Mouse (Mus musculus) NIH3T3 (cell line): ENCODE measurements at regions not wholly inside any gene's neighbourhood (a gene's known extent, or its start where the extent isn't known, plus 50 kb on each side); places are given as distances from the start of the nearest gene placed in this dataset.

Experiments used
- DNase-seq: peaks from one replicate; pipeline ENCODE4 v3.0.0-alpha.2; 2012; ENCODE audit warnings: low read depth

DNA sequence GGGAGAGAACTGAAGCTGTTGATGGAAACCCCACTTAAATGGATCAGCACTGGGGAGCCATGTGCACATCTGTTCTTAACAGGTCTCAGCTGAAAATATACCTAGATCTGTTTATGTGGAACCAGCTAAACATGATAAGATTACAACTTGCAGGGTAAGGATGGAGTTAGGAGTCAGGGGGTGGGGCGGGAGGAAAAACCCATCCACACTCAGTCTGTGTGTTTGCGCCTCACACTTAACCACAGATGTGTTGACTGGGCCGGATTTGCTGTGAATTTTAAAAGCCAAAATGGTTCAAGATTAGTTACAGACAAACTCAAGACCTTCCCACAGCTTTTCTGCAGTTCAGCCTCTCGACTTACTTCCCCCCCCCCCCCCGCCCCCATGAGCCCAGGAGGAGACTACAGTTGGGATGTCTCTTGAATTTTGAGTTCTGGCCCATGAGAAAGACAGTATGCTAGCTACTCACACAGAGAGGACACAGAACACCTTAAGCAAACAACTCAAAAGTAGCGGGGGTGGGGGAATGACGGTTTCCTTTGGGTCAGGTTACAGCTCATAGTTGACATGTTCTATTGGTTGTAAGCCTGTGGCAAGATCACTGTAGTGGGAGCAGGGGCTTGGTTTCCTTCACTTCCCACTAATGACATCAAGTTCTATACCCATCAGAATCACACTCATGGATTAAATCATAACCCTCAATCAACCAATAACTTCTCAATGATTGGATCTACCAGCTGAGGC lies 209.1 kb downstream of the Bcl2l11 start:
- no peak for DNase-seq

DNA sequence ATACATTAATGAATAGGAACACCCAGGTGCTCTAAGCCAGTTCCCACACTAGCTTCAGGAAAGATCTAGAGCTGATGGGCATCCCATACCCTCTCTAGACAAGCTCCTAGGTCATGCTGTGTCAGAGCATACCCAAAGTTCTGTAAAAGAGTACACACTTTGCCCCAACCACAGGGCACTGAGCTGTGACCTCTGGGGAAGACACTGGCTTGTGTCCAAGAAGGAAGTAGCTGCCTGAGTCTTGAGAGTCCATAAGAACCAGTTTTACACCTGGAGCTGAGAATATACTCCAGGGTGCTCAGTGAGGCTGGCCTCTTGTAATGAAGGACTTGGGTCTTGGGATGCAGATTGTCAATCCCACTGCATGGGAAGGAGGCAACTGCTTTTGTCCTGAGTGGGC lies 211.4 kb downstream of the Bcl2l11 start:
- DNase-seq = no peak

DNA sequence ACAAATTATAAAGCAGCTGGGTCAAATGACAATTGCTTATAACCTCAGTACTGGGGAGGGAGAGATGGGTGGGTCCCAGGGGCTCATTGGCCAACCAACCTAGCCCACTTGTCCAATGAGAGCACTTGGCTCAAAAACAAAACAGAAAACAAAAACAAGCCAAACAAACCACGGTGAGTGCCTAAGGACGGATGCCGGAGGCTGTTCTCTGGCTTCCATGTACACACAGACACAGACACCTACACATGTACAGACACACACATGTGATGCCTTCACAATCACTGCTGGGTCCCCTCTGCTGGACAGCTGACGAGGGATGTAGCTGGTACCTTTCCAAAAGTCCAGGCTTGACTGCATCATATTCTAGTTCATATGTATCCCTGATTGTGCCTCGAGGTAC lies 212.0 kb downstream of the Bcl2l11 start:
- no peak for DNase-seq

DNA sequence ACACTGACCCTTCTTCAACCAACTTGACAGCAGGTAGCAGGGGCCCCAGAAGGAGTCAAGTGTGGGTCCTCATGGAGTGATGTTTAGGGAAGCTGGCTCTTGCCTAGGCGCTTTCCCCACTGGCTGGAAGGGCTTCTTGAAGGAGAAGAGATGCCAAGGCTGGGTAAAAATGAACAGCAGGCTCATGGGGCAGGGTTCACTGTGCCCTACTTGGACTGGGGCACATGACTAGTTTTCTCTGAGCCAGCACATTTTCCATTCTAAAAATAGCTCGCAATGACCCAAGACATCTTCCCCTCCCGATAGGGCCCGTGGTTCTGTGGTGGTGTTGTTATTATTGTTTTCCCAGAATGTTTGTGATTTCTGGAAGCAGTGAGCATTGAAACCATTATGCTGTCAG lies 212.6 kb downstream of the Bcl2l11 start:
- peak; percentile 73 for DNase-seq

DNA sequence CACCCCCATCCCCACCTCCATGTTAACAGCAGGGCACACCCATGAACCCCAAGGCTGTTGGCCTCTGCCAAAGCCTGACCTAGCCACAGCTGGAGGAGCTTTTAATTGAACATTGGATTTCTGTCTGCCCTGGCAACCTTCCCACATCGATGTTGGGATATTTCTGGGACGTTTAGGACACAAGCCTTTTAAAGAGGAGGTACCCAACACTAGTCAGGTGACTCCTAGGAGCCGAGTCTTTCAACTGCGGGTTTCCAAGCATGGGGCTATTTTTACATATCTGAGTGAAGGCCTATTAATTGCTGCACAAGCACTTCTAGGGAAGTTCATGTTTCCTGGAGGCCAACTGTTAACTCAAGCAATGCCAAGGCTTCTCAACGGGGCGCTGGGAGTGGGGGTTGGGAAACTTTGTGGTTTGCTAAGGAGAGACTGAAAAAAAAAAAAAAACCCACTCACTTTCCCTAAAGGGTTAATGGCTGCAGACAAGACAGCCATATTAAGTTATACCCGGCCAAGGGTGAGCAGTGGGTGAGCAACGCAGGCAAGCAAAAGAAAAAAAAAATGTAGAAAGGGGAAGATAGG lies 213.3 kb downstream of the Bcl2l11 start:
- no peak for DNase-seq

DNA sequence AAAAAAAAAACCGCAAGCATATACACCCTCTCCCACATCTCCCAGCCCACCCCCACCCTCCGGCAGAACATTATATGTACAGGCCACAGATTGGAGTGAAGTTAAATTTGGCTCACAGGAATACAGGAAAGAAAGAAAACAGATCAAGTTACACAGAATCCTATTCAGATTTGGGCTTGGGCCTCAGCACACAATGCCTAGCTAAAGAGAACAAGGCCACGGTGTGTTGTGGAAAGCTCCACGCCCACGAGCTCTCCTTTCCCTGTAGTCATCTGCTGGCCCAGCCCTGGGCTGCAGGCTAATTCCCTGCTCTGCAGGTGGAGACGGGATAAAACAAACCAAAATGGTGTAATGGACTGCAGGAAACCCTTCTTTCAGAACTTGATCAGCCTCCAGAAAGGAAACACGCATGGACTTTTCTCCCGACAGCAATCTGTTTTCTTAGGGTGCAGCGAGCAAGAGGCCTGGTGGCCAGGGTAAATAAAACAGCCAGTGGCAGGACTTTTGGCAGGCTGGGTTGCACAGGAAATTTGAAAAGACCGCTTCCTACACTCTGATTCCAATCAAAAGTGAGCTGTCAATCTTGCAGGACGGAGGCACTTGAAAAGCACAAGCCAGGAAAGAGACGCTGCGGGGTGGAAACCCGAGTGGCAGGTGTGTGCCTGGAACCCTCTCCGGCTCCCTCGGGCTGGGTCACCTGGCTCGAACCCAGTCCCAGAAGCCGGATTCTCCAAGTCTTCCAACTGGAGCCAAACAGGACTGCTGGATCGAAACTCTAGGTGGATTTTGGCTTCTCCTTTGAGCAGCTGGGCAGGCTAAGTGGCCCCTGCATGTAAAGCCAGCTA lies 214.0 kb downstream of the Bcl2l11 start:
- peak; percentile 88 for DNase-seq

DNA sequence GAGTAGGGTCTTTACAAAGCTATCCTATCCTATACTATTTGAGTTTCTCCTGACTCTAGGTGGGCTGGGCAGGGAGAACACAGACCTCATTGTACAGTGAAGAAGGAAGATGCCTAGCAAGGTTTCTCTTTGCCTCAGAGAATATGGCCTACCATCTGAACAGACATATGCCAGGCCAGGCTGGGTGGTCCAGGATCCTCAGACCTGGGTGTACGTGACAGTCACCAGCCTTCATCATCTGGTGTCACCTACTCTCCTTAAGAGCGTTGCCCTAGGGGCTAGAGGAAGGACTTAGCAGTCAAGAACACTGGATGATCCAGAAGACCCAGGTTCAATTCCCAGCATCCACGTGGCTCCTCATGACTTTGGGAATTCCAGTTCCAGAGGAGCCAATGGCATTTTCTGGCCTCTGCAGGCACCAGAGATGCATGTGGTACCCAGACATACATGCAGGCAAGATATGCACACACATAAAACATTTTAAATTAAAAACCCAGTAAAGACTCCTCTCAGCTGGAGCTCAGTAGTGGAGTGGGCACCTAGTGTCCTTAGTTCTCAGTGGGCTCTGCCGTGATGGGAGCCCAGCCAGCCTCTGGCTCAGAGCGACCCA lies 214.9 kb downstream of the Bcl2l11 start:
- DNase-seq = no peak

DNA sequence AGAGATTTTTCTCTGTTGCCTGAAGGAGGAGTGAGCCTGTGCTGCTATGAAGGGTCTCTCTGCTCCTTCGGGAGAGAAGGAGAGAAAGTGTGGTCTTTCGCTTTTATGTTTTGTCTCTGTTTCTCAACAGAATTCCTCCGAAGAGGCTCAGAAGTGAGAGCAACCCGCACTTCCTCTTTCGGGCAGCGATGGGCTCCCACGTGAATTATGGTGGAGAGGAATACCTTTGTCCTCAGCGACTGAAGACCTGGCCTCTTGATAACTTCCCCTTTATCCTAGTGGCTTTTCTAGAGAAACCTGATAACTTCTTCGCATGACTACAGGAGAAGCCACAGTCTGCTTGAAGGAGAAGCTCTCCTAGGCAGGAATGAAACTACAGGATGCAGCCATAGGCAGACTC lies 216.4 kb downstream of the Bcl2l11 start:
- DNase-seq = no peak

DNA sequence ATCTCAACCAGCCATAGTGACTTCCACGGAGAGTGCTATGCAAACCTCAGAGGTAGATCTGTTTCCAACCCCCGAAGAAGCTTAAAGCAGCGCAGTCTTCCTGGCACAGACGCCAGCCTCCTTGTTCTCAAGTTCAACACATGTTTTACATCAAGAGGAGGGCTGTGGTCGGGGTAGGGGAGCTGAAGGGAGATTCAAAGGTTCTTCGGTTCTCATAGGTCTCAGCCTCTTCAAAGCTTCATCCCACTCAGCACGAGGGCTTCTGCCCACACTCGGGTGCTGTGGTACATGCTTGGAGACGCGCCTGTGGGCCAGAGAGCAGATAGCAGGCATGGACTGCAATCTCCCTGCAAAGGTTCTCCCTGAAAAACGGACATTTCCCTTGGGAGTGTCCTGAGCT lies 219.7 kb downstream of the Bcl2l11 start:
- DNase-seq = peak; percentile 48

DNA sequence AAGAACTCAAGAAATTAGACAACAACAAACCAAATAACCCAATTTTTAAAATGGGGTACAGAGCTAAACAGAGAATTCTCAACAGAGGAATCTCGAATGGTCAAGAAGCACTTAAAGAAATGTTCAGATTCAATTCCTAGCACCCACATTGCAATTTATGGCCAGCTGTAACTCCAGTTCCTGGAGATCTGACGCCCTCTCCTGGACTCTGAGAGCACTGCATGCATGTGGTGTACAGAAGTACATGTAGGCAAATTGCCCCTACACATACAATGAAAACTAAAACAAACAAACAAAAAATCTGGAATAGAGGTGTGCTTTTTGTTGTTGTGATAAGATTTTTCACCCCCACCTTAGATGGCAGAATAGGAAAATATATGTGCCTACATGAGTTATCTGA lies 222.7 kb downstream of the Bcl2l11 start:
- no peak for DNase-seq

DNA sequence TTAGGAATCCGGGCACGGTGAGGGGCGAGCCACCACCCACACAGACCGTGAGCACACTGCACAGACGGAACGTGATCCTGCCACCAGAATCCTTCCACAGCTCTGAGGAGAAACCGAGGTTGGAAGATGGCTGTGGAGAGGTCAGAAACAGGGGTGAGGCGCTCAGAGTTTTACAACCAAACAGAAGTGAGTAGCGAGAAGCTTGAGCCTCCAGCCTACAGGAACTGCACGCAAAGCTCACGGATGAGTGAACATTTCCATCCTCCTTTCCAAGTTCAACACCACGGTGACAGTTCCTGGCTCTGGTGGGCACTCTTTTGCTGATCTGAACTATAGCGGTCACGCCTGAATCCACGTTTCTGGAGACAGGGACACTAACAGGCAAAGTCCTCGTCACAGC lies 225.6 kb downstream of the Bcl2l11 start:
- DNase-seq = no peak

DNA sequence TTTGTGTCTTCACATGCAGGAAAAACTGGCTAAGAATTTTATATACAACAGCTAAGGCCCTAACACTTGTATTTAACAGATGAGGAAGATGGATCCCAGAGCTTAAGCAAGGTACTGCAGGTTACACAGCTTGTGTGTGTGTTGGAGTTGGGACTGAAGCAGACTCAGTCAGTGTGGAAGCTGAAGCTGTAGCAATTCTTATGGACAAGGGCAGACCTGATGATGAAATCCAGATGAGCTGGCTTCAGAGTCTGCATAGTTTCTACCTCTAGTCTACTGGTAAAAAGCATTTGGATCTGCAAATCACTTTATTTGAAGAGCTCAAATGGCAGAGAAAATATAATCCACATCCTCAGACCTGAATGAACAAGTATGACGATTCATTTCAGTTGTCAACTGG lies 226.7 kb downstream of the Bcl2l11 start:
- DNase-seq = peak; percentile 81

DNA sequence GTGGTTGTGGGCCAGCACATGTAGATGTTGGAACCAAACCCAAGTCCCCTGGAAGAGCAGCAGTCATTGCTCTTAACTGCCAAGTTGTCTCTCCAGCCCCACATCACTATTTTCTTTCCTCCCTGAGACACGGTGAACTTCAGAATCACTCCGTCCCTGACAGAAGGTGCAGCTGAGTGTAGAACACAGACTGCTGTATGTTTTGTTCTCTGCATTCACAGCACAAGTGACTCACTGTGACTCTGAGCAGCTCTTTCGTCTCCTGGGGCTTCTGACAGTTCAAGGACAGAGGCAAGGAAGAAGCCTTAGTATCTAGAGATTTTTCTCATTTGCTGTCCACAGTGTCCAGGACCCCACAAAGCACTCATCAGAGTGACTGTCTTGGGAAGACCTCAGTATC lies 227.6 kb downstream of the Bcl2l11 start:
- no peak for DNase-seq

DNA sequence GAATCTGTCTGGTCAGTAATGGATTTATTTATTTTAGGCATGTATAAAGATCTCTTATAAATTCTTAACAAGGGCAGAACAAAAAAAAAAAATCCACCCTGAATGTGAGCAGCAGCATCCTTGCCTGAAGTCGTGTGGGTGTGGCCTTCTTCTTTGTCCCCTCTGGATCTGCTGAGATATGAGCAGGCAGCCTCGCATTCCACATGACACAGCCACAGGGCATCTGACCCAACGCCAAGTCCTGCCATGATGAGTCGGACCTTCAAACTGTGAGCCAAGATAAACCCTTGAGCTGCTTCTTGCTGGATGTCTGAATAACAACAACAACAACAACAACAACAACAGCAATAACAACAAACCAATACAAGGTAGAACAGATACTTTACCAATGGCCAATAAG lies 230.5 kb downstream of the Bcl2l11 start:
- DNase-seq = no peak

DNA sequence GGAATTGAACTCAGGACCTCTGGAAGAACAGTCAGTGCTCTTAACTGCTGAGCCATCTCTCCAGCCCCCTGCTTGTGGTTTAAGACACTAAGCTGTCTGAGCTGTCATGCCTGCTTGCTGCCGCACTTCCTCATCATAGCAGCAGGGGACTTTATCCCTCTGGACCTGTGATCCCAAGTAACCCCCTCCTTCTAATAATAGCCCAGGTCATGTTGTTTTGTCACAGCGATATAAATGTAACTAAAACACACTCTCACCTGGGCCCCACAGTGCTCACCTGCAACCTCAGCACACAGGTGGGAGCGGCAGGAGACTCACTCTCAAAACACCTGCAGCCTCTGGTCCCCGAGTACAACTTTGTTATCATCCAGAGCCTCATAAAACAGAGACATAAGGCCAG lies 231.9 kb upstream of the Spdye4c start:
- no peak for DNase-seq

DNA sequence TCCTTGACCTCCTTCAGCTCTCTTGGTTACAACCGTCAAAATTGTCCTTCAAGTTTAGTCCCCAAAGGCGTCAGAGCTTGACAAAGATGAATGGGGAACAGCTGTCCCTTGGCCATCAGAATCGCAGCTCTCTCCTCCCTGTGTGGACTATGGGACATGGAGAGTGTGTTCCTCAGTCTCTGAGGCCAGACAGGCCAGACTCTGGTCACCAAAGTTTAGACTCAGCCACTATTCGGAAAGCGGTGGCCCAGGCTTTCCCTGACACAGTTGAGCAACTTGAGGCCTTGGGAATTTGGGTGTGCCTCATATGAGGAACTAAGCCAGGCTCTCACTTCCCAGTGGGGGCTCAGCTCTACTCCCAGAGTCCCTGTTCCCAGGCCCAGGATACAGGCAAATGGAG lies 230.5 kb upstream of the Spdye4c start:
- no peak for DNase-seq

DNA sequence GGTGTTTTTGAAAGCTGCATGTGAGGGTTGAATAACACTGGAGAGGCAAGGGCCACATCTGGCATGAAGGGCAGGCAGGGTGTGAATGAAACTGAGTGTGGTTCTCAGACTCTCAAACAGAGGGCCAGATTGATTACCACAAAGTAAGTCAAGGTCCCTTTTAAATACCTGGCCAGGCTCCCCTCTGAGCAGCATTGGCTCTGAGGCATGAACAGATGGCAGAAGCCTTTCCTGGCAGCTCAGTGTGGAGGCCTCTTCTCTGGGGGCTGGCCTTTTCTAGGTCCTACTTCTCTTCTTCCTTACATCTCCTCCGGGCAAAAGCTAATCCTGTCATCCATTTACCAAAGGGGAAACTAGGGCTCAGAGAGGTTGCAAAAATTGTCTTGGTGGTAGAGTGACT lies 229.6 kb upstream of the Spdye4c start:
- no peak for DNase-seq

DNA sequence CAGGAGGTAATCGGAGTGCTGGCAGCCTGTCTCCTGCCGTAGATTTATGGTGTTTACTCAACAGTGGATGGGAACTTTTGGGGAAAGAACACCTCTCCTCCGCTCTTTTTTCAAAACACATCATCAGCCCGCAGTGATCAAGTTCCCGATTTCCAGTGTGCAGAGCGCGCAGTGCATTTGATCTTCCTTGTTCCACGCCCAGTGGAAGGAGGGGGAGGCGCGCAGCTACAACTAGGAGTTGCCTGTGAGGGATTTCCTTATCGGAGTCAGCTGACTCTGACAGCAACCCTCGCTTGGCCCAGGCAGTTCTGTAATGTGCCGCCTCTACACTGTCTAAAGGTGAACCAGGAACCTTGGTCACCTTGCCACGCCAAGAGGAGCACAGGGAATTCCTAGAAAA lies 226.8 kb upstream of the Spdye4c start:
- no peak for DNase-seq

DNA sequence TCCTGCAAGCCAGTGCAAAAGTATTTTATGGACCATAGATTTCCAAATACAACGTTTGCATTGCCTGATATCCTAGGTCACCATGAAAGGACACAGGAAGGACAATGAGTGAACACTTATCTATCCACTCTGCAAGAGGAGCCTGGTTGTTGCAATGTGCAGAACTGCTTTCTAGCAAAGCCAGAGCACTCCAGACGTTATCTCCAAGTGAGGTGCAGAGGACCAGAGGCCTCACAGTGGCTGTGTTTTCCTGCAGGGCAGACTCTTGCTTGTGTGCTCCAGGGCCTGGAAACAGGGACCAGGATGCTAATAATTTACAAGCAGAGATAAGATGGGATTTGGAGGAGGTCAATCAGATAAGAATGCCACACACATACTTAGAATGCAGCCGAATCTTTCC lies 226.0 kb upstream of the Spdye4c start:
- no peak for DNase-seq

DNA sequence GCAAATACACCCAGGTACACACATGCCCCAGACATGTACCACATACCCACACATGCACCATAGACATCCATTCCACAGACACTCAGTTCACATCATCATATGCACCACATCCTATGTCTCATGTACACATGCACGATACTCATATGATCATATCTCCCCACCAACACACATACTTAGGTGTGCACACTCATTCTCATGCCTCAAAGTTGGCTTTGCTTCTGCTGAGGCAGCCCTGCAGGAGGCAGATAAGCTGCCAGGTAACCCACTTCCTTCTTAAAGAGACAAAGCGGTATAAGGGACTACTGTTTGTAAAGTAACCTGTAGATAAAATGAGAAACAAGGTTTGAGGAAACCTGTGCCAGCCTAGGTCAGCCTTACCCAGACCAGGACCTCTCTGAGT lies 225.2 kb upstream of the Spdye4c start:
- no peak for DNase-seq

DNA sequence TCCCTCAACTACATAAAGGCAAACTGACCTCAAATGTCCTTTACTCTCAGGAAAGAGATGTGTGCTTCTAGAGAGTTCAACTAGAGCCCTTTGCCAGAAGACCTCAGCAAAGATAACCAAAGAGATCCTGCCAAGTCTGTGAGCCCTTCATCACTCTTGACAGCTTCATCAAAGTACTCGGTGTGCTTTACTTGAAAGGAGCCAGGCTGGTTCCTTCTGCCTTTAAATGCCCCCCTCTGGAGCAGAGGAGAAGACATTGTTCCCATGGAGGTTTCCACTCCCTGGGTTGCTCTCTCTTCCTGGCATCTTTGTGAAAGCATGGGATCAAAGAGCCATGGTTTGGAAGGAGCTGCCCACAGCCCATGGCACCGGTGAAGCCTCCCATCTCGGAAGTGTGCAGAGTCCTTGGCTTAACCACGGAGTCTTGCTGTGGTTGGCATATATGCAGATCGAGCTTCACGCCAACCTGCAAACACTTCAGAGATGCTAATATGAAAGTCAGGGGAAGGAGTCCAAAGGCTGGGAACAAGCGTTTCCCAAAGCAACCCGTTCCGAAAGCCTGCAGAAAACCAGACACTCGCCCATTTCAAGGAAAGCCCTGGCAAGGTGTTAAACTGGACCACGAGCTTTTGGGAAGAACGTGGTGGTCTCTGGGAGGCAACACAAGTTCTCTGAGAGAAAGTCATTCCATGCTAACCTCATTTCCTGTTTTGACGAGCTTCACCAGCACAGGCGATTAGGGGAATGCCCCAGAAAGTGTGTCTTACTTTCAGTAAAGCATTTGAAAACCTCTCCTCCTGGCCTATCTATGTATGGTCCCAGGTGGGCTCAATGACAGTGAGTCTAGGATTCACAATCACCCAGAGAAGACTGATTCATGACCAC lies 223.5 kb upstream of the Spdye4c start:
- DNase-seq = peak; percentile 37
